Mouse (Mus musculus): ENCODE data around the gene Olfr905.

Olfr905 gene

DNA sequence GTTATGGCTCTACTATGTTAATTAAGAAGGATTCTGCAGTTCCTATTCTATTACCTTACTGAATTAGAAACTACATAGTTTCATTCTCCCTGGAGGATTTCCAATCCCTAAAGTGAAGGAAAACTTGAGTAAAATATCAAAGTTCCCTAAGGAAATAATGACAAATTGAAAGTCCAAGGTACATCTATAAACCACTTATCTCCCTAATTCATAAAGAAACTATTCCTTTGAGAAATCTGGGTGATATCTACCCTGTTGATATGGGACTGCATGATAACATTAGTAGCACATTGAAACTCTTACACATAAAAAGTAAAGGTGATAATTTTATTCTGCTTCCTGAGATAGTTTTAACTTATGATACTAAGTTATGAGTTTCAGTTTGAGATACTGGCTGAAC is at the start of gene Olfr905:
Gene Olfr905, plus strand, starts transcription at position 301 of the 400 bp plus-strand sequence.
- DNase-seq, result no peak

DNA sequence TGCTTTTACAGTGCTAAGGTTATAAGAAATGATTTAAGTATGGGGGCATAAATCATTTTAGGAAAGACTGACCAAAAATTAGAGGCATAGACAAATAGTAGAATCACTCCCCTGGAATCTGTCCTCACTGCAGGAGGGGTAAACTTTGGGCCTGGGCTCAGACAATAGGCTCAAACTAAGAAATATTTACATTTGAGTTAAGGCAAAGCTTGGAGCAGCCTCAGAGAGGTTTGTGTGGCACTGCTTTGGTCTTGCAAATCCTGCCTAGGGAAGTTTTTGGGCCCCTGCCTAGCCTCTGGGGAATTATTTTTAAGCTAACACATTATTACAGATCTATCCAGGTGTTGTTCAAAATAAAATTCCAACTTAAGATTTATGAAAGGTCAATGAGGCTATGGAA is 47.1 kb upstream of the Olfr905 start:
- DNase-seq, result no peak

GRCm38 (mm10) chr9:38427026-38427425 is 43.9 kb upstream of the Olfr905 start:
- no peak for DNase-seq

DNA sequence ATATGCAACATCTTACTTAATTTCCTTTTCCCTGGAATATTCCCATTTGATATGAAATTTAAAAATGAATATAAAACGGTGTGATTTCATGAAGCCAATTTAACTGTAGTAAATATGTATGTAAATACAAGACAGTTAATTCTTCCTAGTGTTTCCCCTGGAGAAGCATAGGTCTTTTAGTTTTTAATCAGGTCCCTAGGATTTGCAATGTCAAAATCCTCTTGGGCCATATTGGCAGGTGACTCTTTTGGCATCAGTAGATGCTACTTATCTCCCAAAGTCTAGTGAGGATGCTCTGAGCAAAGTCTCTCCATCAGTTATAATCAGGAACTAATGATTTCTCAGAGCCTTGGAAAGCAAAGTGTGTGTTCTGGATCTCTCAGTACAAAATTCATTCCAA is 41.8 kb upstream of the Olfr905 start, which contains the start of gene Olfr901:
Gene Olfr901, plus strand, starts transcription at position 301 of the 400 bp plus-strand sequence.
- DNase-seq, result no peak

DNA sequence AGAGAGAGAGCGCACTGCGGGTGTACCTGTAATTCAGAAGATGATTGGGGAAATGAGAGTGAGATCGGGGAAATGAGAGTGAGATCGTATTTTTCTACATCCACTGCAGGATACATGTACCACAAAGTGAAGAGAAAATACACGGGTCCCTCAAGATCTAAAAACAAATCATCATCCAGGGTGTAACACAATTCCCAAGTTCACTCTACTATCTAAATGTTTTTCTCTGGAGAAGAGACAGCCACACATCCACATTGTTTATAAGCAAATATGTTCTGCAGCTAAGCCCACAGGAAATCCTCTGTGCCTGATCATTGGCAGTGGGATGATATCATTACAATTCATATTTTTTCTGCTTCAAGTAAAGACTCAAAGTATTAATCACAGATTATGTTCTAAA is 23.6 kb upstream of the Olfr905 start, which contains the start of gene Olfr902:
Gene Olfr902, plus strand, starts transcription at position 301 of the 400 bp plus-strand sequence.
- DNase-seq, result no peak

GRCm38 (mm10) chr9:38462844-38463243 is 8.1 kb upstream of the Olfr905 start, which contains the start of gene Olfr904:
Olfr904 (plus strand) TSS chr9:38463144.
- no peak for DNase-seq

- DNase-seq, result no peak
Observed at GRCm38 (mm10) chr9:38486785-38487184, 15.9 kb downstream of the Olfr905 start, which contains the start of gene Olfr906. Olfr906 (plus strand) TSS chr9:38487085.

DNA sequence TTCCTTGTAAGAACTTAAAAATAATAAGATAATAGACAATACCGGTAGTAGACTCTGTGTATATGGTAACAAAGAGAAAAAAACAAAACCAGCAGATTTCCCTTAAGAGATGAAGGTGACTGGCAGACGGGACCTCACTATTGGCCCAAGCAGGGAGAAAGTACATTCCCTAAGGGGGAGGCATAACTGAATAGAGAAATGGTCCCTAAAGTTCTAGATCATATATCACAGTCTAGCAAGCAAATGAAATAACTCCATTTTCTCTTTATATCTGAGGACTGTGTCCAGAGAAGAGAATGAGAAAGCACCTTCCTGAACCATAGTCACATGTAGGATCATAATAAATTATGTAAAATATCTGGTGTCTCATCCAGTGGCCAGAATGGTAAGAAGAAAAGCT is 24.6 kb downstream of the Olfr905 start, which contains the start of gene Olfr907:
Gene Olfr907, plus strand, starts transcription at position 301 of the 400 bp plus-strand sequence.
- DNase-seq, result no peak

DNA sequence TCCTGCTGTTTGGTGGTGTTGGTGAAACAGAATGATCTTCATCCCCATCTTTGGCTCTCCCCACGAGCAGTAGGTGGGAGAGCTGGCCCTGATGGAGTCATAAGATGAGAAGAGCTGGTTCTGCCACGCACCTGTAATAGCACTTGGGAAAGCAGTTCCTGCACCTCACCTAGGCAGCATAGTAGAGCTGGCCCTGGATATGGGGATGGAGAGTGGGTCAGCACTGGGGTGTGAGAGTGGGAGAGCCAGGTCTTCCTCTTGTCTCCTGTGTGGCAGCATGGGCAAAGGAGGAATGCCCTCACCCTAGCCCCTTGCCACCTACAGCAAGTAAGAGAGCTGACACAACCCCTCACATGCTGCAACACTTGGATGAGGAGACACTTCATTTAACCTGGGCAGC is 41.4 kb downstream of the Olfr905 start:
- no peak for DNase-seq

- DNase-seq, result no peak
Observed at GRCm38 (mm10) chr9:38521280-38521679, 50.4 kb downstream of the Olfr905 start, which contains the start of gene Olfr911-ps1. Olfr911-ps1 (plus strand) TSS chr9:38521580.
